Mouse (Mus musculus) right cerebral cortex, adult 2 months (tissue): ENCODE data around the gene Secisbp2.

Source experiments
- DNase-seq, 2 experiments: peaks; one replicate each; pipeline ENCODE4 v3.0.0; 2021 to 2022; ENCODE audit warnings: low spot score in 2 of 2

Gene Secisbp2

GRCm38 (mm10) chr13:51732097-51732664, 80.7 kb downstream of the Secisbp2 start:
- DNase-seq: no peak
